Mouse (Mus musculus) hindbrain, postnatal 0 days (tissue): ENCODE measurements around the gene Rnf115. TPM values are rescaled to one million over a fixed set of nuclear protein-coding genes. Genes with fewer than 3 reads are reported as not detected.

Source experiments
- ATAC-seq: fragments of 200-750 bp; cut with Nextera tagmentation; 2 replicates; pipeline ENCODE4 v1.8.0; 2017; ENCODE audit warnings: mild to moderate bottlenecking, moderate TSS enrichment, moderate library complexity
- DNase-seq: peaks from one replicate; pipeline ENCODE4 v3.0.0-alpha.2; 2015; ENCODE audit warnings: low spot score
- H3K27ac ChIP-seq: fragments of 300-500 bp; sonication (generic); 2 replicates; pipeline ENCODE4 v1.5.1; 2014; ENCODE audit warnings: mild to moderate bottlenecking
- H3K27me3 ChIP-seq: fragments of 300-500 bp; sonication (generic); 2 replicates; pipeline ENCODE4 v1.6.1; 2014; ENCODE audit warnings: low read length, mixed read lengths; ENCODE audit not compliant: insufficient read depth
- H3K36me3 ChIP-seq: fragments of 300-500 bp; sonication (generic); 2 replicates; pipeline ENCODE4 v1.6.1; 2014; ENCODE audit warnings: low read length, mixed read lengths; ENCODE audit not compliant: insufficient read depth
- H3K4me1 ChIP-seq: fragments of 300-500 bp; sonication (generic); 2 replicates; pipeline ENCODE4 v1.6.1; 2014; ENCODE audit warnings: antibody characterized with exemption, low read length, mixed read lengths; ENCODE audit not compliant: insufficient read depth
- H3K4me2 ChIP-seq: fragments of 300-500 bp; sonication (generic); 2 replicates; pipeline ENCODE4 v1.6.1; 2014; ENCODE audit warnings: low read depth, mild to moderate bottlenecking, low read length, moderate library complexity, mixed read lengths
- H3K4me3 ChIP-seq: fragments of 300-500 bp; sonication (generic); 2 replicates; pipeline ENCODE4 v1.5.1; 2014; ENCODE audit warnings: low read length
- H3K9ac ChIP-seq: fragments of 300-500 bp; sonication (generic); replicated peaks from 2 replicates; pipeline ENCODE4 v1.6.1; 2014; ENCODE audit warnings: mild to moderate bottlenecking, low read length, moderate library complexity, mixed read lengths
- H3K9me3 ChIP-seq: fragments of 300-500 bp; sonication (generic); 2 replicates; pipeline ENCODE4 v1.6.1; 2016; ENCODE audit warnings: low read length, mixed read lengths
- CTCF ChIP-seq: IDR thresholded peaks from 2 replicates; pipeline ENCODE4 v1.5.1; 2016; ENCODE audit warnings: antibody characterized with exemption, control low read depth, low read depth
- WGBS: fragments of 180-500 bp; shearing (Covaris S2); extraction: QIAGEN DNeasy Blood & Tissue Kit; methylation state at CpG from one replicate; pipeline ENCODE4 v1.1.7; 2014; 5-methylcytosine and 5-hydroxymethylcytosine counted together
- polyA plus RNA-seq: library from polyadenylated mRNA; unstranded; fragments of >200 nt; fragmentation: Nextera tagmentation; extraction: Ambion mirVana; gene quantifications from 2 replicates; pipeline ENCODE4 v1.2.1, GENCODE M21; 2015
- total RNA-seq: library from RNA; depleted of rRNA; stranded (reverse); fragments of >200 nt; gene quantifications from 2 replicates; pipeline ENCODE4 v1.2.3, GENCODE M21; 2014

Gene Rnf115
- total and polyA plus RNA-seq, 2 experiments from 2014 or later = 53.8 to 81.2 TPM

GRCm38 (mm10) chr3:96706984-96707383, 20.5 kb upstream of the Rnf115 start:
- no peaks in the 10 kb centered on the region for H3K9me3 ChIP-seq
- no peak overlapping the region for H3K4me2 ChIP-seq
- no peaks in the 10 kb centered on the region for H3K4me1 ChIP-seq
- peaks cover 45% of the 10 kb centered on the region for H3K36me3 ChIP-seq
- no peaks in the 10 kb centered on the region for H3K27me3 ChIP-seq
- no peak for DNase-seq
- WGBS = 76% methylated on average over 7 of the region's 7 CpGs
- no peak overlapping the region for H3K9ac ChIP-seq
- H3K4me3 ChIP-seq = no peak overlapping the region
- TF ChIP-seq CTCF = no peak
- ATAC-seq = no peak
- H3K27ac ChIP-seq = no peak overlapping the region

- H3K36me3 ChIP-seq = peaks cover 48% of the 10 kb centered on the region; the same call in 1 of the 2 replicates
- WGBS = 5% methylated on average over 42 of the region's 42 CpGs
- TF ChIP-seq CTCF = peak; percentile 70
- H3K4me1 ChIP-seq = no peaks in the 10 kb centered on the region
- H3K4me3 ChIP-seq = peak within 1 kb of the TSS; percentile 52
- H3K27ac ChIP-seq = no peak within 1 kb of the TSS
- ATAC-seq (peak; percentile 88), DNase-seq (peak; percentile 89)
- H3K27me3 ChIP-seq = no peaks in the 10 kb centered on the region
- H3K9ac ChIP-seq = peak within 1 kb of the TSS; percentile 63
- peak within 1 kb of the TSS; percentile 96 for H3K4me2 ChIP-seq
- no peaks in the 10 kb centered on the region for H3K9me3 ChIP-seq
Observed at GRCm38 (mm10) chr3:96707903-96708683, 19.4 kb upstream of the Rnf115 start, which contains the start of gene Nudt17. TSS of gene Nudt17 (minus strand) at chr3:96708562.

DNA sequence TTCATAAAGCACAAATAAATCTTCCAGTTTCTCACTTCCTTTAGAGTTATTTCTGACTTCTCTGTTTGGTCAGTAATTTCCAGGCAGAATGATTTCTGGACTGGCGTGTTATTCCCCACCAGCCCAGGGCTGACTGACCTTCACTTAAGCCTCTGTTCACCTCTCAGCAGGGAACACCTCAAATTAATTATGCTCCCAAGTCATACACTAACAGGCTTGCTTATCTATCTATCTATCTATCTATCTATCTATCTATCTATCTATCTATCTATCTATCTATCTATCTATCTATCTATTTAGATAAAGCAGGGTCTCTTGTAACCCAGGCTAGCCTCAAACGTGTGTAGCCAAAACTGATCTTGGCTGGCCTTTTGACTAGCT, 18.8 kb upstream of the Rnf115 start:
- TF ChIP-seq CTCF = no peak
- DNase-seq (no peak), ATAC-seq (peak; percentile 30)
- H3K27ac ChIP-seq = no peak overlapping the region
- H3K9me3 ChIP-seq = no peaks in the 10 kb centered on the region
- peaks cover 50% of the 10 kb centered on the region for H3K36me3 ChIP-seq
- H3K4me1 ChIP-seq = no peaks in the 10 kb centered on the region
- H3K9ac ChIP-seq = peak overlapping the region; percentile 63
- no peaks in the 10 kb centered on the region for H3K27me3 ChIP-seq
- WGBS = 35% methylated on average over 2 of the region's 2 CpGs
- H3K4me3 ChIP-seq = peak overlapping the region; percentile 52
- peak overlapping the region; percentile 96; the same call in 1 of the 2 replicates for H3K4me2 ChIP-seq

GRCm38 (mm10) chr3:96714286-96714685, 13.2 kb upstream of the Rnf115 start:
- no peak for DNase-seq
- WGBS = 93% methylated on average over 5 of the region's 5 CpGs
- Histone ChIP-seq H3K4me1 (no peaks in the 10 kb centered on the region), H3K27me3 (no peaks in the 10 kb centered on the region), H3K4me3 (no peak overlapping the region), H3K9ac (no peak overlapping the region), H3K27ac (no peak overlapping the region), H3K36me3 (peaks cover 54% of the 10 kb centered on the region), H3K9me3 (no peaks in the 10 kb centered on the region), H3K4me2 (no peak overlapping the region)
- no peak for ATAC-seq
- no peak for TF ChIP-seq CTCF

GRCm38 (mm10) chr3:96715854-96716253, 11.6 kb upstream of the Rnf115 start:
- DNase-seq = no peak
- H3K9me3 ChIP-seq = no peaks in the 10 kb centered on the region
- 88% methylated on average over 2 of the region's 2 CpGs for WGBS
- H3K27me3 ChIP-seq = no peaks in the 10 kb centered on the region
- H3K4me1 ChIP-seq = no peaks in the 10 kb centered on the region
- no peak overlapping the region for H3K4me3 ChIP-seq
- no peak overlapping the region for H3K27ac ChIP-seq
- H3K36me3 ChIP-seq = peaks cover 44% of the 10 kb centered on the region
- no peak overlapping the region for H3K4me2 ChIP-seq
- ATAC-seq = no peak
- no peak overlapping the region for H3K9ac ChIP-seq
- no peak for TF ChIP-seq CTCF

DNA sequence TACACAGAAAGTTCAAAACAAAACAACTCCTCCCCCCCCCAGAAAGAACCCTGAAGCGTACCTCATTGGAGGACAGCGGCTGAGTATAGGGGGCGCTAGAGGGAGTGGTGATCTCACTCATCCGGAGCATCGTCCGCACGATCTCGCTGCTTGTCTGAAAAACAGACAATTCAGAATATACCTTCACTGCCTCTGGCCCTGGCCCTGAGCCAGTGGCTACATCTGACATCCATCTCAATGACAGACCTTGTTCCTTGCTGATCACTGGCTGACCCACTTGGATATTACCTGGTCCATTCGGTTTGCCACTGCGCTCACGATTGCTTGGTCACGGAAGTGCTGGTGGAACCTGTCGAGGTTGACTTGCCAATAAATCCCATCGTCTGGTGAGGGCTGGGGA, 8.3 kb upstream of the Rnf115 start:
- no peak overlapping the region for H3K27ac ChIP-seq
- peak; percentile 74 for ATAC-seq

More for the DNA sequence above, 8.3 kb upstream of the Rnf115 start:
- Histone ChIP-seq H3K9me3 (no peaks in the 10 kb centered on the region), H3K4me2 (peak overlapping the region; percentile 25; the same call in 1 of the 2 replicates), H3K27me3 (no peaks in the 10 kb centered on the region), H3K4me3 (no peak overlapping the region), H3K4me1 (no peaks in the 10 kb centered on the region), H3K36me3 (peaks cover 22% of the 10 kb centered on the region; the same call in 1 of the 2 replicates), H3K9ac (no peak overlapping the region)
- peak; percentile 75 for TF ChIP-seq CTCF
- peak; percentile 80 for DNase-seq
- 36% methylated on average over 14 of the region's 14 CpGs for WGBS
